Mouse (Mus musculus): ENCODE results near the gene Scgb1b10. TPM values are rescaled to one million over a fixed set of nuclear protein-coding genes. Genes with fewer than 3 reads are reported as not detected.
"Not testable (repeated sequence)": the region's sequence is repeated elsewhere in the genome, so short reads cannot be mapped to it uniquely, and the experiment has no call there.

Gene Scgb1b10
- not detected for total RNA-seq (2021)
- long read RNA-seq, experiment 1, result 0 reads
- long read RNA-seq, experiment 2, result 0 reads

- not testable (repeated sequence) for DNase-seq (ENCODE audit: low spot score in 2 of 2)
These were observed at the start of gene Scgb1b10 for GRCm38 (mm10) chr7:32100553-32100952. Scgb1b10 (plus strand) TSS chr7:32100853.

Other genes starting within 250 kb of the Scgb1b10 start
- not detected for gene Scgb2b11, start 110.3 kb downstream of the Scgb1b10 start, total RNA-seq (2021)
- not detected for gene Scgb1b11, start 122.0 kb downstream of the Scgb1b10 start, total RNA-seq (2021)
- gene Scgb2b12, start 226.4 kb downstream of the Scgb1b10 start, total RNA-seq (2021), result not detected
- not detected for gene Scgb1b12, start 233.3 kb downstream of the Scgb1b10 start, total RNA-seq (2021)

Data from left cerebral cortex, adult 18-20 months (tissue).